Mouse (Mus musculus): ENCODE measurements around the gene Slc22a8. TPM values are rescaled to one million over a fixed set of nuclear protein-coding genes. Genes with fewer than 3 reads are reported as not detected.

Slc22a8 gene
- polyA plus RNA-seq, 1 experiment from 2014 or later, result 0.05 TPM

DNA sequence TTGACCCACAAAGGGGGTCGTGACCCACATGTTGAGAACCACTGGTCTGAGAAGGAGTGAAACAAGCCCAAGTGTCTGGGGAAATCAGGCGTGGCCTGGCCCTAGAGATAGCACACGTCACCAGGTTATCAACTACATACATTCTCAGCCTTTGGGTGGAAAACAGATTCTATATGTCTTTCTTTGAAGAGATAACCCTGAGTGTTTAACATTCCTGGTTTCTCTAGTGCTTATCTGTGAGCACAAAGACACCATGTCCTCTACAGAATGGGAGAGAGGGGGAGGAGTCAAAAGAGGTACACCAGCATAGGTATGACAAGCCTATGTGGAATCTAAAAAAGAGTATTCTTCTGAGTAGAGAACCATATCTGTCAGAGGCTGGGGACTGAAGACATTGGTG, 11.9 kb downstream of the Slc22a8 start:
- Histone ChIP-seq H3K9ac (no peak overlapping the region), H3K9me3 (no peaks in the 10 kb centered on the region), H3K27ac (no peak overlapping the region), H3K4me2 (replicated peaks) (no peak overlapping the region), H3K4me1 (replicated peaks) (no peaks in the 10 kb centered on the region), H3K4me3 (replicated peaks) (no peak overlapping the region), H3K36me3 (no peaks in the 10 kb centered on the region), H3K27me3 (replicated peaks) (no peaks in the 10 kb centered on the region)
- WGBS, result 60% methylated on average over 3 of the region's 3 CpGs
- peak; percentile 53; the same call in 1 of the 2 replicates for ATAC-seq

DNA sequence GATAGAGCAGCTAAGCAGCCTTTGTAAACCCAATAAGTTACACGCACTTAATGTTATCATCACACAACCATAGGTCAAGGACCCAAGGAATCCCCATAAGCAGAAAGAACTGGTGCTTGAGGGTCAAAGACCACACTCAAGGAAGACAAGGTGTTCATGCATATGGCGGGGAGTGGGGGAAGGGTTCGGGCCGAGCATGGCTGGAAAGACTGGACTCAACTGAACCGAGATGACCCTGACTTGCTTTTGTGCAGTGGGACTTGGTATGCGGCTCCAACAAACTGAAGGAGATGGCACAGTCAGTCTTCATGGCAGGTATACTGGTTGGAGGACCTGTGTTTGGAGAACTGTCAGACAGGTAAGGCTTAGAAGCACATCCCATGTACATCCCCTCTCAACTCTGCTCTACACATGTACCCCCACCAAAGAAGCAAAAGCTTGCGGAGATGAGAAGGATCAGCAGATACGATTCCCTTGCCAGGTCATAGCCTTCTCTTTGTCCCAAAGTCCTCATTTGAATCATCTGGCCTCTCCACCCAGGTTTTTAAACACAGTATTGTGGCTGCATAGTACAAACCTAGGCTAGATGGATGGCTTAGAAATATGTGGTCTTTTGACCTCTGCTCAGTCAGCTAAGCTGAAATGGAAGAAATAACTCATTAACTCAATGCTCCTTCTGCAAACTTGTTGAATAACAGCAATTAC, 13.6 kb downstream of the Slc22a8 start:
- H3K4me1 ChIP-seq (replicated peaks), result no peaks in the 10 kb centered on the region
- no peak overlapping the region for H3K4me3 ChIP-seq (replicated peaks)
- no peaks in the 10 kb centered on the region for H3K36me3 ChIP-seq
- WGBS, result 90% methylated on average over 8 of the region's 8 CpGs
- H3K4me2 ChIP-seq (replicated peaks), result no peak overlapping the region
- H3K9me3 ChIP-seq, result no peaks in the 10 kb centered on the region
- no peaks in the 10 kb centered on the region for H3K27me3 ChIP-seq (replicated peaks)
- no peak overlapping the region for H3K9ac ChIP-seq
- no peak overlapping the region for H3K27ac ChIP-seq
- ATAC-seq, result peak; percentile 51; the same call in 1 of the 2 replicates

DNA sequence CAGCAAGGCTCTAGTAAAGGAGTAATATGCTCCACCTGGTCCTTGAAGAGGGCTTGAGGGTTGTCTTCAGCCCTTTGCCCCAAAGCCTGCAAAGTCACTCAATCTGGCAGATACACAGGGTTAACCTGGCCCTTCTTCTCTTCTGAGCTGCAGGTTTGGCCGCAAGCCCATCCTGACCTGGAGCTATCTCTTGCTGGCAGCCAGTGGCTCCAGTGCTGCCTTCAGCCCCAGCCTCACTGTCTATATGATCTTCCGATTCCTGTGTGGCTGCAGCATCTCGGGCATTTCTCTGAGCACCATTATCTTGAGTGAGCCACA, 14.1 kb downstream of the Slc22a8 start:
- Histone ChIP-seq H3K27ac (no peak overlapping the region), H3K4me2 (replicated peaks) (no peak overlapping the region), H3K4me1 (replicated peaks) (no peaks in the 10 kb centered on the region), H3K9ac (no peak overlapping the region), H3K4me3 (replicated peaks) (no peak overlapping the region), H3K9me3 (no peaks in the 10 kb centered on the region), H3K27me3 (replicated peaks) (no peaks in the 10 kb centered on the region), H3K36me3 (no peaks in the 10 kb centered on the region)
- ATAC-seq, result peak; percentile 36; the same call in 1 of the 2 replicates
- WGBS, result 87% methylated on average over 3 of the region's 3 CpGs

DNA sequence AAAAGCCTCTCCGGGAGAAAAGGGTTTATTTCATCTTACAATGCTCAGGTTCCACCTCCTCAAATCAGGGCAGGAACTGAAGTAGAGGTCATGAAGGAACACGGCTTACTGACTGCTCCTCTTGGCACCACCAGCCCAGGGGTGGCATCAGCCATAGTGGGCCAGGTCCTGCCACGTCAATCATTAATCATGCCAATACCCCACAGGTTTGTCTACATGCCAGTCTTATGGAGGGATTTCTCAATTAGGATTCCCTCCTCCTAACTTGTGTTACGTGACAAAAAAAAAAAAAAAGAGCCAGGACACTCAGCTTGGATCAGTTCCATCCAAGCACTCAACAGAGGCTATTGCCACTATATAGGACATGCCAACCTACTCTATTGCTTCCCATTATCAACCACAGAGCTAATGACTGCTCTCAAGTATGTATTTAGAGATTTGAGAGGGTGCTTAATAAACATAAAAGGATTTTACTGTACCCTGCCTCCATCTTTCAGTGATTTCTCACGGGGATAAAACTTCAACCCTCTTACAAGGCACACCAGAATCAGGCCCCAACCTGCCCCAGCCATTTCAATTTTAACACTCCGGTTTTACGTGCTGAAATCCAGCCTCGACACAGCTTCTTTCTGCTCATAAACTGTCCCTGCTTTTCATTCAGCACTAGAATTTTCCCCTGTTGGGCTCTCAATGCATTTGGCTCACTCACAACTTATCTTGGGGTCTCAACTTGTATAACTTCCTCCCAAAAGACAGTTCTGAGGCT, 20.5 kb downstream of the Slc22a8 start:
- Histone ChIP-seq H3K27me3 (replicated peaks) (no peaks in the 10 kb centered on the region), H3K4me1 (replicated peaks) (no peaks in the 10 kb centered on the region), H3K9ac (no peak overlapping the region), H3K4me3 (replicated peaks) (no peak overlapping the region), H3K4me2 (replicated peaks) (no peak overlapping the region), H3K36me3 (no peaks in the 10 kb centered on the region), H3K27ac (no peak overlapping the region), H3K9me3 (no peaks in the 10 kb centered on the region)
- ATAC-seq, result no peak
- WGBS, result 81% methylated on average over 8 of the region's 8 CpGs

DNA sequence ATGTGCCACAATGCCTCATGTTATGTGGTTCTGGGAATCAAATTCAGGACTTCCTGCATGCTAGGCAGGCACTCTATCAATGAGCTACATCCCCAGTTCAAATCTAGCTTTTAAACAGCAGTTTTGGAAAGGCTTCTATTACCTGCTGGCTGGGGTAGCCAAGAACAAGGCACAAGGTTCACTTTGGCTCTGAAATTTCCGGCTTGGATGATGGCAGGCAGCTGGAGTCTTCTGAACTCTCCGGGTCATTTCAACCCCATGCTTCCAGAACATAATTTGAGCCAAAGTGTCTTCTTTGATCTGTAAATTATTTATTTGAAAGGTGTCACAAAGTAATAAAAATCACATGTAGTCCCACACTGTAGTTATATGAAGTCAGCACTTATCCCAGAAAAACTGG, 22.1 kb downstream of the Slc22a8 start:
- no peaks in the 10 kb centered on the region for H3K36me3 ChIP-seq
- H3K4me3 ChIP-seq (replicated peaks), result no peak overlapping the region
- H3K4me2 ChIP-seq (replicated peaks), result no peak overlapping the region
- no peak for ATAC-seq
- H3K27ac ChIP-seq, result no peak overlapping the region
- no peaks in the 10 kb centered on the region for H3K4me1 ChIP-seq (replicated peaks)
- no peaks in the 10 kb centered on the region for H3K27me3 ChIP-seq (replicated peaks)
- 63% methylated on average over 2 of the region's 2 CpGs for WGBS
- H3K9me3 ChIP-seq, result no peaks in the 10 kb centered on the region
- H3K9ac ChIP-seq, result no peak overlapping the region

DNA sequence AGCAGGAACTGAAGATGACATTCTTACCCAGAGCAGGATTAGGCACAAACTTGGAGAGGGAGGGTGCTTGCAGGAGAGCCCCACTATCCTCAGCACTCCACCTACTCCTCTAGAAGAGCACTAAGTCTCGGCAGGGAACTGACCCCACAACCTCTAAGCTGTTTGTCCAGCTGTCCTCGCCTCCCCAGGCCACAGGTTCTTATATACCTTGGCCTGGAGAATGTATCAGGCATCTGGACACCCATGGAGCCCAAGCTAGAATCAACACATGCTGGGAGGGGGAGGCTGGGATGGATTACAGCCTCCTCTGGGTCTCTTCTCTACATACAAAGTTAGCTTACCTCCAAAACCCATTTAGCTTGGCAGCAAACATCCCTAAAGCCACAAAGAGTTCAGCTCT, 23.3 kb downstream of the Slc22a8 start:
- ATAC-seq, result no peak
- Histone ChIP-seq H3K9ac (no peak overlapping the region), H3K27ac (no peak overlapping the region), H3K4me1 (replicated peaks) (no peaks in the 10 kb centered on the region), H3K9me3 (no peaks in the 10 kb centered on the region), H3K4me2 (replicated peaks) (no peak overlapping the region), H3K27me3 (replicated peaks) (no peaks in the 10 kb centered on the region), H3K36me3 (no peaks in the 10 kb centered on the region), H3K4me3 (replicated peaks) (no peak overlapping the region)
- 47% methylated on average over 2 of the region's 2 CpGs for WGBS

DNA sequence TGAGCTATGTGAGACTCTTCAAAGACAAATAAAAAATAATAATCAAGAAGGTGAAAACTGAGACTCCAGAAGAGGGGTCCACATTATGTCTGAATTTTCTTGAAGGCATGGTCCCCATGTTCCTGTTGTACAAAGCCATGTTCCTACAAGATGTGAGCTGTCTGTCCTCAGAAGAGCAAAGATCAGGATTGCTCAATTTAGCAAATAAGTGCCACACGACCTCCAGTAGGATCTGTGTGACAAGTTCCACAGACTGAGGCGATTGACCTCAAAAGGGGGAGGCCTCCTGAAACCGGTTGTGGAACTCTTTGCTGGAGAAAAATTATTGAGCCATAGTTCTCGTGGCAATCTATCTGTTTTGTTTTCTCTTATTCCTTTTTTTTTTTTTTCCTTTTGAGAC, 25.3 kb downstream of the Slc22a8 start:
- Histone ChIP-seq H3K4me3 (replicated peaks) (no peak overlapping the region), H3K9me3 (no peaks in the 10 kb centered on the region), H3K27me3 (replicated peaks) (no peaks in the 10 kb centered on the region), H3K4me2 (replicated peaks) (no peak overlapping the region), H3K4me1 (replicated peaks) (no peaks in the 10 kb centered on the region), H3K27ac (no peak overlapping the region), H3K9ac (no peak overlapping the region), H3K36me3 (no peaks in the 10 kb centered on the region)
- 44% methylated on average over 4 of the region's 4 CpGs for WGBS
- peak; percentile 45; the same call in 1 of the 2 replicates for ATAC-seq

DNA sequence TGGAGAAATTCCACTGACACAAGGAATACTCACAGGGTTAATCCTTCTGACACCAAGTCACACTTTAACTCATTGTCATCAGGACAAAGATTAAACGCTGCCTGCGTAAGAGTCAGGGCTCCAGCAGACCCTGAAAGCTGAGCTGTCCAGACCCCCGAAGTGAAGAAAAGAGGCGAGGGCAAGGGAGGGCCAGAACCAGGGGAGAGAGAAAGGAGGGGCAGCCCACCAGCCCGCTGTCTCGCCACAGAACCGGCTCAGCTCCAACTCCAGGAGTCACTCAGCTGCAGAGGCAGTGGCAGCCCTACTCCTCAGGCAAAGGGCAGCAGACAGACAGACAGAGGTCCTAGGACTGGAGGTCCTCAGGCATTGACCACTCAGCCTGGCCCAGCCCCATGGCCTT, 26.9 kb downstream of the Slc22a8 start, which contains the start of gene Slc22a6:
Slc22a6 (plus strand) TSS at position 136 of the 400 bp plus-strand sequence.
- H3K9me3 ChIP-seq, result no peaks in the 10 kb centered on the region
- H3K9ac ChIP-seq, result no peak within 1 kb of the TSS
- ATAC-seq, result no peak
- no peak within 1 kb of the TSS for H3K4me2 ChIP-seq (replicated peaks)
- no peak within 1 kb of the TSS for H3K27ac ChIP-seq
- no peaks in the 10 kb centered on the region for H3K36me3 ChIP-seq
- WGBS, result 22% methylated on average over 7 of the region's 7 CpGs
- H3K27me3 ChIP-seq (replicated peaks), result no peaks in the 10 kb centered on the region
- no peaks in the 10 kb centered on the region for H3K4me1 ChIP-seq (replicated peaks)
- no peak within 1 kb of the TSS for H3K4me3 ChIP-seq (replicated peaks)

DNA sequence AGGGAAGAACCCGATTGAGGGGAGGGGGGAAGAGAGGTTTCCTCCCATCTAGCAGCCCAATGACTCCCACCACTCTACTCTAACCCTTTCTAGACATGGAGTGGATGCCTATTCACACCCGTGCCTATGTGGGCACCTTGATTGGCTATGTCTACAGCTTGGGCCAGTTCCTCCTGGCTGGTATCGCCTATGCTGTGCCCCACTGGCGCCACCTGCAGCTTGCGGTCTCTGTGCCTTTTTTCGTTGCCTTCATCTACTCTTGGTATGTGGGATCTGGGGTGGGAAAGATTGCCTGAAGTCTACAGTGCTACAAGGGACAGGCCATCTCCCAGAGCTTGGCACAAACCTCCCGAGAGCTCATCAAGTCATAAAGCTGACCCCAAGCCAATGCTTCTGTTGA, 30.0 kb downstream of the Slc22a8 start:
- Histone ChIP-seq H3K27me3 (replicated peaks) (no peaks in the 10 kb centered on the region), H3K9ac (no peak overlapping the region), H3K36me3 (no peaks in the 10 kb centered on the region), H3K4me2 (replicated peaks) (no peak overlapping the region), H3K4me1 (replicated peaks) (no peaks in the 10 kb centered on the region), H3K27ac (no peak overlapping the region), H3K4me3 (replicated peaks) (no peak overlapping the region), H3K9me3 (no peaks in the 10 kb centered on the region)
- WGBS, result 89% methylated on average over 7 of the region's 7 CpGs
- ATAC-seq, result no peak

DNA sequence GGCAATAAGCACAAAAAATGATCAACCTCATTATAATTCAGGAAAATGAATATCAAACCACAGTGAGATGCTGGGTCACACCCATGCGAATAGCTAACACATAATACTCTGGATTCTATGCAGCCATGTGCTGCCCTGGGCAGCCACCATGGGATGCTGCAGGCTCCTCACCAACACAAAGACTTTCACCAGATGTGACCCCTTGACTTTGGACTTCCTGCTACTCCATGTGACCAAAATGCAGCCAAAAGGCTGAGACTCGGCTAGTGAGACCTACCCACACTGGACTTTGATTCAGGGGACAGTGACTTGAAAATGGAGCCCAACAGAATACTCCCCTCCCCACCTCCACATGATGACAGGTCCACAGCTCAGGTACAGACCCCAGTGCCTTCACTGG, 39.2 kb downstream of the Slc22a8 start:
- H3K9ac ChIP-seq, result no peak overlapping the region
- no peak overlapping the region for H3K4me3 ChIP-seq (replicated peaks)
- 62% methylated on average over 2 of the region's 2 CpGs for WGBS
- no peaks in the 10 kb centered on the region for H3K36me3 ChIP-seq
- no peaks in the 10 kb centered on the region for H3K9me3 ChIP-seq
- H3K4me2 ChIP-seq (replicated peaks), result no peak overlapping the region
- no peaks in the 10 kb centered on the region for H3K4me1 ChIP-seq (replicated peaks)
- H3K27ac ChIP-seq, result no peak overlapping the region
- H3K27me3 ChIP-seq (replicated peaks), result no peaks in the 10 kb centered on the region
- no peak for ATAC-seq

DNA sequence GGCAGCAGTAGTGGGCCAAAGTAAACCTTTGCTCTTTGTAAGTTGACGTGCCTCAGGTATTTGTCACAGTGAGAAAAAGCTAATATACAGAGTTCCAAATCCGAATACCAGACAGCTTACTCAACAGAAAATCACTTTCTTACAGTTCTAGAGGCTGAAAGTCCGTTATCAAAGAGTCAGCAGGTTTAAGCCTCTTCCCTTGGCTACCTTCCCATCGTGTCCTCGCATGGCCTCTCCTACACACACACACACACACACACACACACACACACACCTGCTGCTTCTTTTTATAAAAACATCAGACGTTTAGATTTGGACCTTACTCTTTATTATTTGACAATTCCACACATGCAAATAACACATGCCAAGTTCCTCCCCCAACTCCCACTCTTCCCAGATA, 39.8 kb downstream of the Slc22a8 start:
- no peak for ATAC-seq
- Histone ChIP-seq H3K4me1 (replicated peaks) (no peaks in the 10 kb centered on the region), H3K27ac (no peak overlapping the region), H3K36me3 (no peaks in the 10 kb centered on the region), H3K4me3 (replicated peaks) (no peak overlapping the region), H3K9me3 (no peaks in the 10 kb centered on the region), H3K4me2 (replicated peaks) (no peak overlapping the region), H3K9ac (no peak overlapping the region), H3K27me3 (replicated peaks) (no peaks in the 10 kb centered on the region)
- WGBS, result 70% methylated on average over 6 of the region's 6 CpGs

DNA sequence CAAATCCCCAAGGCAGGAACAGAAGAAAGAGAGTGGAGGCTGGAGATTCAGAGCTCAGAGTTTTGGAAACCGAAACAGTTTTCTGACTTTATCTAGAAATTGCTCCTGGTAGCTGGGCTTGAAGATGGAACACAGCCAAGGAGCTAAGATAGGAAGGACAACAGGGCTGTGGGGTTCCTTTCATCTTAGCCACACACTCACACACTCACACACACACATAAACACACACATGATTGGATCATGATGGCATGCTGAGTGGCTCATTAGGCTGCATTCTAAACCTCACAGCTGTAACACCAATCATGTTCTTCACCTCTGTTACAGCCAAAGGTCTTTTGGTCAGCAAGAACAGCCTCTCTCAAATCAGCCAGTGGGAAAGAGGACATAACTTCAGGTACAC, 41.0 kb downstream of the Slc22a8 start:
- Histone ChIP-seq H3K4me1 (replicated peaks) (no peaks in the 10 kb centered on the region), H3K4me3 (replicated peaks) (no peak overlapping the region), H3K27me3 (replicated peaks) (no peaks in the 10 kb centered on the region), H3K27ac (no peak overlapping the region), H3K9ac (no peak overlapping the region), H3K4me2 (replicated peaks) (no peak overlapping the region), H3K36me3 (no peaks in the 10 kb centered on the region), H3K9me3 (no peaks in the 10 kb centered on the region)
- 74% methylated on average over 1 of the region's 1 CpGs for WGBS
- no peak for ATAC-seq

DNA sequence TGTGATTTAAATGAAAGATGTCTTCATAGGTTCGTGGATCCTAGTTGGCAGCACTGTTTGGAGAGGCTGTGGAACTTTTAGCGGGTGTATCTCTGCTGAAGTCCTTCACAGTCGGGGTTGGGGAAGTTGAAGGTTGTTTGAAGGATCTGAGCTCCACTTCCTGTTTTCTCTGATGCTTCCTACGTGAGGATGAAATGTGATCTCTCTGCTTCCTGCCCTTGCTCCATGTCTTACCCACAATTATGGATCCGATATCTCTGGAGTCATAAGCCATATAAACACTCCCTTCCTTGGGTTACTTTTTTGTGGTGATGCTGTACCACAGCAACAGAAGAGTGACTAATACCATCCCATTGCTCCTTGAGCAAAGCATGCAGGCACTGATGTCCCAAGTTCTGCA, 51.0 kb downstream of the Slc22a8 start:
- 46% methylated on average over 5 of the region's 5 CpGs for WGBS
- Histone ChIP-seq H3K27ac (no peak overlapping the region), H3K4me2 (replicated peaks) (no peak overlapping the region), H3K27me3 (replicated peaks) (no peaks in the 10 kb centered on the region), H3K4me1 (replicated peaks) (no peaks in the 10 kb centered on the region), H3K9me3 (no peaks in the 10 kb centered on the region), H3K9ac (no peak overlapping the region), H3K36me3 (no peaks in the 10 kb centered on the region), H3K4me3 (replicated peaks) (no peak overlapping the region)
- ATAC-seq, result no peak

Measured in intestine, embryonic 15.5 days (tissue).